Mouse (Mus musculus) frontal cortex, adult 2 months (tissue): Measurements from ENCODE around the gene Gng4. TPM values are rescaled to one million over a fixed set of nuclear protein-coding genes. Genes with fewer than 3 reads are reported as not detected.
"Not testable (repeated sequence)": the region's sequence is repeated elsewhere in the genome, so short reads cannot be mapped to it uniquely, and the experiment has no call there.

ENCODE experiments used
- DNase-seq, 2 experiments: peaks; one replicate each; pipeline ENCODE4 v3.0.0; 2022; ENCODE audit warnings: low spot score in 1 of 2; ENCODE audit errors: extremely low spot score in 1 of 2
- polyA plus RNA-seq: library from polyadenylated mRNA; depleted of rRNA; stranded (reverse); fragments of >200 nt; gene quantifications from 2 replicates; pipeline ENCODE4 v1.2.3, GENCODE M21; 2012; rRNA removed

The Gng4 gene
- polyA plus RNA-seq, result 264 and 296 TPM in 2 replicates

GRCm38 (mm10) chr13:13783894-13784419 lies at the start of gene Gng4:
TSS of gene Gng4 (plus strand) at chr13:13784059.
- peak in 1 of 2 experiments; percentile 83 for DNase-seq

- DNase-seq, result no peak
These were observed 44.6 kb upstream of the Gng4 start for GRCm38 (mm10) chr13:13739232-13739631.

- no peak for DNase-seq
These were observed 37.9 kb upstream of the Gng4 start for GRCm38 (mm10) chr13:13745911-13746310.

DNA sequence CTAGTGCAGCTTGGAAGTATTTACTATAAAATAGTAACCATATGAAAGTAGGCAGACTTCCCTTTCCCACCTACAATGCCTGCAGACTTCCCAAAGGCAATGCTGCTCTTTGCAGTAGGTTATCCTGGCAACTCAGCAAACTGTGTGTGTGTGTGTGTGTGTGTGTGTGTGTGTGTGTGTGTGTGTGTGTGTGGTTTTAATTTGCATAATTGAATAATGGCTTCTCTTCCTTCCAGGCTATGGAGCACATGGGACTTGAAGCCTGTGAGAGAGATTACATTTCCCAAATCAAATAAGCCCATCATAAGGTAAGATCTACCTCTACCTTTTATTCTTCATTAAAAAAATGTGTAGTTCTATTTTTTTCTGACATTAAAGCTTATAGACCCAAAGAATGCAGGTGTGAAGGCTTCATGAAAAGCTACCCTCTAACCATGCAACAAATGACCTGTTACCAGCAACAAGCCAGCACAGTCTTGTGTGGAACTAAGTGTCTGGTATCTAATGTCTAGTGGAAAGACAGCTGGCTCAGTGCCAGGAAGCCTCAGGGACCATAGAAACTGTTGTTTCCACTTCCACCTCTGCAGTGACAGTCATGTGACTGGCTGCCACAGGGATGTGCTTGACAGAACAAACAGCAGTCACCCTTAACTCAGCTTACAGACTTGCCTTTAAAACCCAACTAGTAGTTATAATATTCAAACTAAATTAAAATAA lies 7.9 kb upstream of the Gng4 start:
- peak in 1 of 2 experiments; percentile 23 for DNase-seq

DNA sequence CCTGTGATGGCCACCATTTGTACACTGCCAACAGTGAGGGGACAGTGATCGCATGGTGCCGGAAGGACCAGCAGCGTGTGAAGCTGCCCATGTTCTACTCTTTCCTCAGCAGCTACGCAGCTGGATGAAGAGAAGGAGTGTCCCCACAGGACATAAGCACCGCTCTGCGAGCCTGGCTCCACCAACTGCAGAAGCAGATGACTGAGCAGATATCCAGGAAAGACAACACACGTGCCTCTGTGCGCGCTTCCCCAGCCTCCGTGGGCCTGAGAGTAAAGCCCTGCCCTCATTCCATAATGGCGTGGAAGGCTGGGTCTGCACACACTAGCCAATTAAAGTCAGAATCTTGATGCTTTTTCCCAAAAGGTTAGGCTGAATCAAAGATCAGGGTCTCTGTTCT lies 6.8 kb upstream of the Gng4 start:
- no peak for DNase-seq

DNA sequence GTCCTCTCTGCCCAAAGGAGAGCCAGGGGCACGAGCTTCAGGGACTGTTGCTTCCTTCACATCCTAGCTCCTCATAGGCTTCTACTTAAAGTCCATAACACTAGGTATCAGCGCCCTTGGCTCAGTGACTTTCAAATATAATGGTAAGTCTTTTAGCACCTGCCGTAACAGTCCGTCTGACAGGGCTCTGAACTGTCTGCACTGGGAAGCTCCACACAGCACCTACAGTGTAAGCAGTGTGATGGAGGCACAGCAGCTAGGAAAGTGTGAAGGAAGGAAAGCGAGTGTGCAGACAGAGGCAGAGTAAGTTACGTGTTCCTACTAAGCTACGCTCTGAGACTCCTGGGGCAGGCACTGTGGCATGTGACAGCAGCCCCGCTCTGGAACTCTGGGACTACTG lies 6.2 kb upstream of the Gng4 start:
- no peak for DNase-seq

GRCm38 (mm10) chr13:13778837-13779458 lies 4.9 kb upstream of the Gng4 start:
- DNase-seq, result no peak

- no peak for DNase-seq
These were observed 3.6 kb upstream of the Gng4 start for GRCm38 (mm10) chr13:13780271-13780670.

GRCm38 (mm10) chr13:13781026-13781425 lies 2.8 kb upstream of the Gng4 start:
- no peak for DNase-seq

DNA sequence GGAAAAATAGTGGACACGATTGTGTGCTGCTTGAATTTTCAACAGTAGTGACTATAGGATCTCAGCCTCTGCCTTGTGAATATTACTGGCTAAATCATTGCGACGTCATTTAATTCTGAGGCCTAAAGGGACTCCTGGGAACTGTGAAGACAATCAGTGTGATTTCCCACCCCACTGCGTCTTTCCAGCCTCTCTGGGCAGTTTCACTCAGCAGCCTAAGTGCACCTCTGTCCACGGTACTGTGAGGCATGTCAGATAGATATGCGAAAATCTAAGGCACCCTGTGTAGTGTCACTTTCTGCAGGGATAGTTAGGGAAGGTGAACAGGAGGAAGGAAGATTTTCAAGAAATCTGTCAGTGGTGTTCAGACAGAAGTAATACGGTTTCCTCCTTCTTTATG lies 563 bp upstream of the Gng4 start:
- DNase-seq, result no peak

DNA sequence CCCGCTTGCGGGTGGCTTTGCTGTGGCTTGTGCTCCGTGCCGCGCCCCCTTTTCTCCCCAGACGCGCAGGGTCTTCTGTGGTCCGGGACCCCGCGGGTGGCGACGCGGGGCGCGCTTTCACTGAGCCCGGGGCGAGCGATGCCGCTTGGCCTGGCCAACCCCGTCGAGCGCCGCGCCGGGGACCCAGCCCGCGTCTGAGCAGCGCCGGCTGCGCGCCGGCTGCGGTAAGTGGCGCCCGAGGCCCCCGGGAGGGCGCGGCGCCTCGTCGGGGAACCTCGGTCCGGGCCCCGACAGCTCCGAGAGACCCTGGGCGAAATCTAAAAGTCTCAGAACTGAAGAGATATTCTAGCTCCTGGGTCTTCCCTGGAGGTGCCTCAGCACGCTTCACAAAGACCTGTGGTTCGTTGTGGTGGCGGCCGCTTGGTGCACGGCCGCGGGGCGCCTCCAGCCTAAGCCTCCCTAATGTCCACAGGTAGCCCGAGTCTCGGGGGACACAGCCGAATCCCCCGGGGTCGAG lies 619 bp downstream of the Gng4 start:
- no peak for DNase-seq

DNA sequence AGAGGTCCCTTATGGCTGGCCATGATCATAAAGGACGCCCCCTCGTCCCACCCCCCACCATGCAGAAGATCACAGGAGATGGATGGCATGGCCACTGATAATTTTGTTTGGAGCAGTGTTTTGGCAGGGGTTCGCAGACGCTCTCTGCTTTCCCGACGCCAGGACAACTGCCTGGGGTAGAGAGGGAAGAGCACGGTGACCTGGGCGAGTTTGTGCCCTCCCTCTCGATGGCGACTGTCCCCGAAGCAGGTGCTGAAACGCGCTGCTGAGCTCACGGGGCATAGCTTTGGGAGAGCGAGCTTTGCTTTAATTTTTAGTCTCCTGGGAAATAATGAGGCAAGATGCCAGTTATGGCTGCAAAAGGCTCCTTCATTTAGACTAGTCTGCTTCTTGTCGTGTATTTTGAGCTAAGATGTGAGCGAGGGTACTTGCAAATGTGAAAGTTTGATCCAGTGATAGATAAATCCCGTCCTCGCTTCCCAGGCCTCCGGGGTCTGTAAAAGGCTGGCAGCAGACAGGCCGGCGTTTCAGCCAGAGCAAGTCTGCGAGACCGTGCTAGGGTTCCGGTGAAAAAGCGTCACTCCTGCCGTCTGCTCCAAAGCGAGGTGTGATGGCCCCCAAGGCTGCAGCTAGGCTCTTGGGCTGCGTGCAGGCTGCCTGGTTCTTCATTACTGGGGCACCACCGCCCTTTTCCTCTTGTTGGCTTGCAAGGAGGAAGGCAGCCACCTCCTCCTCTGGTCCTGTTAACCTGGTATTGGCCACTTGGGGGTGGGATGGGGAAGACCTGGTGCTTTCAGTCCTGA lies 1.3 kb downstream of the Gng4 start:
- peak in 1 of 2 experiments; percentile 13 for DNase-seq

DNA sequence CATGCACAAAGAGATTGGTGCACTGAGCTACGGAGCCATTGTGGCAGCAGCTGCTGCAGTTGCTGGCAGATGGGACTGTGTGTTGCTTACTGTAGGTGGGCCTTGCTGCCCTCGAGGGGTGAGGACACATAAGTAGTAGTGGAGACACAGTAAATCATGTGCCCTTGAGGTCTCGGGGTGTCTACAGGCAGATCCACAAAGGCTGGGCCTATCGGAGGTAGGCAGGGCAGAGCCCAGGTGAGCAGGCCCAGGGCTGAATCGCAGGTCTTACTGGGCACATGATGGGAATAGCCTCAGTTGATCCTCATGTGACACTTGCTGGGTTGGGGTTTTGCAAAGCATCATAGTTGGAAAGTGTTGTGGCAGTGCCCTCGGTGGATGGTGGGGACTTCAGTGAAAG lies 3.1 kb downstream of the Gng4 start:
- DNase-seq, result no peak

- DNase-seq, result no peak
These were observed 4.2 kb downstream of the Gng4 start for GRCm38 (mm10) chr13:13788070-13788469.

DNA sequence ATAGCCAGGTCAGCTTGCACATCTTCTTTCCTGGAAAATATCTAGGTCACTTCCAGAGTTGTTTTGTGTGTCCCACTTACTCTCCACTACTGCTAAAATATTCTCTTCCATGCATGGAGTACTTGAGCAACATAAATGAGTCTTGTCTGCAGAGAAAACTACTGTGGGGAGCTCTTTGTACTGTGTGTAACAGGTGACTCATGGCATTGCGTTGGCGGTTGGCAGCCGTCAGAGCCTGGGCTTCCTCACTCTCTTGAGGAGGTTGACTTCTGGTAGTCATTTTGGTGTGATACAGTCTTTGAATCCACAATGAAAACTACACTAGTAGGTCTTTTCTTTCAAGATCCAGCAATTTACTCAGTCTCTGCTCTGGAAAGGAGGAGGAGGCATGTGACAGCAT lies 8.1 kb downstream of the Gng4 start:
- peak; percentile 70 to 82 for DNase-seq

DNA sequence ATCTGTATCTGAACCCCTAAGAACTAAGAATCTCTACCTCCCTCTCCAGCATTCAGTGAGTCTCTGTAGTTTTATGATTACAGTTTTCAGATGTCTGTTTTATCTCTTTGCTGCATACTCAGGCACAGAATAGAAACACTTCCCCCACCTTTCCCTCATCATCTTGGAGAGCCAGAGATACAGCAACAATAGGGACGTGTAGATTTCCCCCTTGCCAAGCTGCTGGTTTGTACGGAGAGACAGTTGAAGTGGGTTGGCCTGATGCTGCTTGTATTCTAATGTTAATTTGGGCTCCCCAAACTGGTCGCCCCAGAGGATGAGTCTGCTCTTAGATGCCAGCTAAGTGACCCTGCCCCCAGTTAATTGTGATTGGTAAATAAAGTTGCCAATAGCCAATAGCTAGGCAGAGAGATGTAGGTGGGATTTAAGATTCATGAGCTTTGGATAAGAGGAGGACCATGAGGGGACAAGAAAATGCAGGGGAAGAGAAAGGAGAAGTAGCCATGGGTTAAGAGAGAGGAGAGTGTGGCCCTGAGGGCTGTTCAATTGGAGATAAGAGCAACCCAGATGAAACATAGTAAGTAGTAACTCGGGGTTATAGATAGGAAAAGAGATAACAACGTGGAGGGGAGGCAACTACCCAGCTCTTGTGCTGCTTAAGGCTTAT lies 11.4 kb downstream of the Gng4 start:
- DNase-seq, result no peak

GRCm38 (mm10) chr13:13796082-13796481 lies 12.2 kb downstream of the Gng4 start:
- DNase-seq, result no peak

DNA sequence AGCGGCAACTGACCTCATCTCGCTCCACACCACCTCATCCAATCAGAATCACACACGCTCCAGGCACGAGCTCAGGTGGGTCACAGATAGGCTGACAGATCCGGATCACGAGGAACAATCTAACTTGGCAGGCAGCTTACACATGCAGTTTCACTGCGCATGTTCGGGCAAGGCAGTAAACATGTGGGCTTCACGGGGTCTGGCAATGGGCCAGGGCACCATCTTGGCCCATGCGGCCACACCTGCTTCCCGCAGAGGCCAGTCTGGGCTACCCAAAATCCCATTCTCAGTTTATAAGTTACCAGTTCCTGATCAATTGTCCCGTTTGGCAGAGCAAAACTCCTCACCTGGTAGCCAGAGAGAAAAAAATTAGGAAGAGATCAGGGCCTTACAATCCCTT lies 14.0 kb downstream of the Gng4 start:
- not testable (repeated sequence) for DNase-seq

GRCm38 (mm10) chr13:13798775-13799174 lies 14.9 kb downstream of the Gng4 start:
- no peak for DNase-seq

GRCm38 (mm10) chr13:13808337-13809132 lies 24.7 kb downstream of the Gng4 start:
- DNase-seq, result peak in 1 of 2 experiments; percentile 37
